Comparison of ENCODE assay signal across 22 mouse cellular contexts in genomic region chr6:18465626-18466025, GRCm38 (mm10). TPM values are rescaled to one million over a fixed set of nuclear protein-coding genes. Genes with fewer than 3 reads are reported as not detected.
A peak's percentile ranks its signal among the peaks of the same experiment; 100 is the strongest.
DNase-seq lines count a peak whose midpoint lies in the region; ATAC-seq and TF ChIP-seq lines count a peak whose summit lies in the region.
"Had no signal": no experiment of that assay in that cellular context is flagged by ENCODE, and none has a peak within 500 bp of the region (broad histone marks: within the 10 kb centered on the region; RNA-seq: fewer than 3 reads in every experiment).

No protein-coding gene starts in this region.

- ATAC-seq in hindbrain, embryonic 13.5 days (ENCODE audit: low FRiP score): no peak
- no peak for ATAC-seq in hindbrain, embryonic 11.5 days (ENCODE audit: low FRiP score)
- ATAC-seq in forebrain, postnatal 0 days: no peak
- no peak for ATAC-seq in intestine, embryonic 15.5 days
- ATAC-seq: inflammation-experienced regulatory T-cells, adult 6 months had no signal

- H3K27me3 ChIP-seq in hindbrain, embryonic 13.5 days: no peaks in the 10 kb centered on the region
- H3K27me3 ChIP-seq in hindbrain, embryonic 11.5 days (ENCODE audit: control insufficient read depth, insufficient read depth, low read length): no peaks in the 10 kb centered on the region
- H3K27me3 ChIP-seq in forebrain, postnatal 0 days (ENCODE audit: insufficient read depth, low read length): no peaks in the 10 kb centered on the region
- H3K27me3 ChIP-seq in intestine, embryonic 15.5 days (replicated peaks): no peaks in the 10 kb centered on the region

- H3K4me2 ChIP-seq in hindbrain, embryonic 13.5 days: no peak overlapping the region
- H3K4me2 ChIP-seq in hindbrain, embryonic 11.5 days (replicated peaks; ENCODE audit: low read depth, low read length): no peak overlapping the region
- H3K4me2 ChIP-seq in forebrain, postnatal 0 days (ENCODE audit: low read depth): no peak overlapping the region
- no peak overlapping the region for H3K4me2 ChIP-seq in intestine, embryonic 15.5 days (replicated peaks)
- H3K4me2 ChIP-seq: heart, embryonic 11.5 days had no signal

- no peak for TF ChIP-seq CTCF in left cerebral cortex, adult 2 months (IDR thresholded peaks at IDR 0.05)
- no peak for TF ChIP-seq CTCF in forebrain, postnatal 0 days (IDR thresholded peaks at IDR 0.05; ENCODE audit: low read depth)

- 0 out of 2 replicates have a peak, but pooled peaks cover 5% of the 10 kb centered on the region for H3K9me3 ChIP-seq in hindbrain, embryonic 13.5 days
- no peaks in the 10 kb centered on the region for H3K9me3 ChIP-seq in hindbrain, embryonic 11.5 days (ENCODE audit: control insufficient read depth, low read length)
- no peaks in the 10 kb centered on the region for H3K9me3 ChIP-seq in forebrain, postnatal 0 days (ENCODE audit: low read length)
- no peaks in the 10 kb centered on the region for H3K9me3 ChIP-seq in intestine, embryonic 15.5 days
- H3K9me3 ChIP-seq: midbrain, embryonic 10.5 days had no signal

- DNase-seq in hindbrain, embryonic 11.5 days (ENCODE audit: low spot score): no peak
- no peak for DNase-seq in left cerebral cortex, adult 2 months (ENCODE audit: extremely low spot score in 1 of 2, low spot score in 2 of 2)
- no peak for DNase-seq in left cerebral cortex, adult 11 months (ENCODE audit: low spot score)
- DNase-seq in adrenal gland, postnatal 14 days: peak; percentile 42
- no peak for DNase-seq in forebrain, postnatal 0 days
- no peak for DNase-seq in gastrocnemius, adult 18-20 months (ENCODE audit: low spot score)
- DNase-seq: B cell, adult 2 months; cerebellum, adult 8-10 months; gastrocnemius, postnatal 36 days; kidney, postnatal 4 days; layer of hippocampus, postnatal 36 days; left cerebral cortex, postnatal 4 days; lung, adult 18-20 months; lung, postnatal 36 days; retina, postnatal 1 day; thymus, postnatal 36 days had no signal

- no peak overlapping the region for H3K9ac ChIP-seq in hindbrain, embryonic 13.5 days
- no peak overlapping the region for H3K9ac ChIP-seq in hindbrain, embryonic 11.5 days (ENCODE audit: low read depth, low read length)
- H3K9ac ChIP-seq in forebrain, postnatal 0 days: no peak overlapping the region
- no peak overlapping the region for H3K9ac ChIP-seq in intestine, embryonic 15.5 days

- intact Hi-C loops in left cerebral cortex, adult 2 months (cut with DNase I): no loop called here

- WGBS in hindbrain, embryonic 13.5 days: 85% methylated on average over 10 of the region's 10 CpGs
- 65% methylated on average over 10 of the region's 10 CpGs for WGBS in hindbrain, embryonic 11.5 days
- 63% methylated on average over 10 of the region's 10 CpGs for WGBS in forebrain, postnatal 0 days
- 63% methylated on average over 10 of the region's 10 CpGs for WGBS in intestine, embryonic 15.5 days

- H3K4me1 ChIP-seq in hindbrain, embryonic 13.5 days (replicated peaks): peaks cover 28% of the 10 kb centered on the region
- H3K4me1 ChIP-seq in hindbrain, embryonic 11.5 days (replicated peaks; ENCODE audit: control insufficient read depth, insufficient read depth, low read length): no peaks in the 10 kb centered on the region
- H3K4me1 ChIP-seq in forebrain, postnatal 0 days (ENCODE audit: insufficient read depth): 0 out of 2 replicates have a peak, but pooled peaks cover 3% of the 10 kb centered on the region
- no peaks in the 10 kb centered on the region for H3K4me1 ChIP-seq in intestine, embryonic 15.5 days (replicated peaks)
- H3K4me1 ChIP-seq: midbrain, embryonic 10.5 days had no signal

- H3K36me3 ChIP-seq in hindbrain, embryonic 13.5 days: no peaks in the 10 kb centered on the region
- H3K36me3 ChIP-seq in hindbrain, embryonic 11.5 days (ENCODE audit: control insufficient read depth, insufficient read depth, low read length): no peaks in the 10 kb centered on the region
- no peaks in the 10 kb centered on the region for H3K36me3 ChIP-seq in forebrain, postnatal 0 days (ENCODE audit: insufficient read depth)
- no peaks in the 10 kb centered on the region for H3K36me3 ChIP-seq in intestine, embryonic 15.5 days
- H3K36me3 ChIP-seq: midbrain, embryonic 10.5 days had no signal

- peak overlapping the region; percentile 19; the same call in 1 of the 2 replicates for H3K27ac ChIP-seq in hindbrain, embryonic 13.5 days
- no peak overlapping the region for H3K27ac ChIP-seq in hindbrain, embryonic 11.5 days (ENCODE audit: low read depth, low read length)
- peak overlapping the region; percentile 82 for H3K27ac ChIP-seq in left cerebral cortex, adult 2 months
- 0 out of 2 replicates have a peak overlapping the region, but pooled peaks have one; percentile 64 for H3K27ac ChIP-seq in forebrain, postnatal 0 days (ENCODE audit: low read depth, low read length)
- H3K27ac ChIP-seq in intestine, embryonic 15.5 days: no peak overlapping the region
- H3K27ac ChIP-seq: midbrain, embryonic 10.5 days had no signal

- no peak overlapping the region for H3K4me3 ChIP-seq in hindbrain, embryonic 13.5 days
- H3K4me3 ChIP-seq in hindbrain, embryonic 11.5 days (ENCODE audit: low read depth, low read length): no peak overlapping the region
- no peak overlapping the region for H3K4me3 ChIP-seq in left cerebral cortex, adult 2 months
- H3K4me3 ChIP-seq in forebrain, postnatal 0 days (ENCODE audit: low read depth, low read length): no peak overlapping the region
- no peak overlapping the region for H3K4me3 ChIP-seq in intestine, embryonic 15.5 days (replicated peaks)
- H3K4me3 ChIP-seq: midbrain, embryonic 10.5 days had no signal

RNA-seq across cellular contexts. Expression of gene Cttnbp2, which starts 49.0 kb away (rescaled TPM):
- 44.6 and 50.9 TPM in 2 replicates for polyA plus RNA-seq in hindbrain, embryonic 13.5 days (2015; fragmentation: Nextera tagmentation; extraction: Ambion mirVana)
- polyA plus RNA-seq in hindbrain, embryonic 11.5 days (2014; fragmentation: Nextera tagmentation; extraction: Ambion mirVana): 19.8 and 25.1 TPM in 2 replicates
- 100 to 1,000 TPM; 164 to 179 TPM for total RNA-seq in left cerebral cortex, adult 2 months (2021)
- 62.3 and 80.4 TPM in 2 replicates for total RNA-seq in adrenal gland, postnatal 14 days (2021)
- total RNA-seq in forebrain, postnatal 0 days (2014; rRNA removed): 45.6 and 49.7 TPM in 2 replicates
- 24.2 and 43.5 TPM in 2 replicates for polyA plus RNA-seq in forebrain, postnatal 0 days (2015; fragmentation: Nextera tagmentation; extraction: Ambion mirVana)
- 10.6 and 13.8 TPM in 2 replicates for polyA plus RNA-seq in intestine, embryonic 15.5 days (2015; fragmentation: Nextera tagmentation; extraction: Ambion mirVana)
- 1 to 10 TPM; 1.3 to 1.7 TPM for total RNA-seq in gastrocnemius, adult 18-20 months (2021)
- total RNA-seq: neutrophil, adult 5-6 weeks had no signal

Comparison
In these comparisons a context has a peak if more than half of its experiments do, and no peak if none do; other contexts are left out.
1. H3K27ac ChIP-seq: peak in hindbrain, embryonic 13.5 days (single experiment), left cerebral cortex, adult 2 months (single experiment) and forebrain, postnatal 0 days (single experiment); none in hindbrain, embryonic 11.5 days (single experiment) and intestine, embryonic 15.5 days (single experiment).
2. RNA of gene Cttnbp2, which starts 49.0 kb away (total RNA-seq): 164 to 179 TPM in left cerebral cortex, adult 2 months, 62.3 to 80.4 TPM in adrenal gland, postnatal 14 days and 45.6 to 49.7 TPM in forebrain, postnatal 0 days; 1.3 to 1.7 TPM in gastrocnemius, adult 18-20 months; every median in the first group is over 10 times any median in the second.